Mouse (Mus musculus) limb, embryonic 14.5 days (tissue): ENCODE measurements around the gene Gm20388. TPM values are rescaled to one million over a fixed set of nuclear protein-coding genes. Genes with fewer than 3 reads are reported as not detected.

Source experiments
- ATAC-seq: fragments of 200-750 bp; cut with Nextera tagmentation; 2 replicates; pipeline ENCODE4 v1.8.0; 2017; ENCODE audit warnings: low read depth, moderate number of reproducible peaks, moderate TSS enrichment; ENCODE audit not compliant: low FRiP score
- DNase-seq: peaks from one replicate; pipeline ENCODE4 v3.0.0-alpha.2; 2015; ENCODE audit warnings: low spot score
- H3K27ac ChIP-seq: fragments of 300-500 bp; sonication (generic); replicated peaks from 2 replicates; pipeline ENCODE4 v1.5.1; 2014; ENCODE audit warnings: low read depth, mild to moderate bottlenecking, low read length, moderate library complexity, mixed read lengths
- H3K27me3 ChIP-seq: fragments of 300-500 bp; sonication (generic); 2 replicates; pipeline ENCODE4 v1.6.1; 2014; ENCODE audit warnings: low read length, mixed read lengths; ENCODE audit not compliant: control insufficient read depth, insufficient read depth
- H3K36me3 ChIP-seq: fragments of 300-500 bp; sonication (generic); 2 replicates; pipeline ENCODE4 v1.6.1; 2014; ENCODE audit warnings: mild to moderate bottlenecking, low read length, moderate library complexity, mixed read lengths; ENCODE audit not compliant: control insufficient read depth, insufficient read depth
- H3K4me1 ChIP-seq: fragments of 300-500 bp; sonication (generic); 2 replicates; pipeline ENCODE4 v1.6.1; 2014; ENCODE audit warnings: antibody characterized with exemption, low read length, mixed read lengths; ENCODE audit not compliant: control insufficient read depth, insufficient read depth
- H3K4me2 ChIP-seq: fragments of 300-500 bp; sonication (generic); replicated peaks from 2 replicates; pipeline ENCODE4 v1.6.1; 2014; ENCODE audit warnings: low read depth, mild to moderate bottlenecking, low read length, moderate library complexity; ENCODE audit not compliant: severe bottlenecking
- H3K4me3 ChIP-seq: fragments of 300-500 bp; sonication (generic); replicated peaks from 2 replicates; pipeline ENCODE4 v1.5.1; 2014; ENCODE audit warnings: low read length
- H3K9ac ChIP-seq: fragments of 300-500 bp; sonication (generic); 2 replicates; pipeline ENCODE4 v1.6.1; 2014; ENCODE audit warnings: mild to moderate bottlenecking, low read depth, low read length, moderate library complexity; ENCODE audit not compliant: severe bottlenecking
- H3K9me3 ChIP-seq: fragments of 300-500 bp; sonication (generic); 2 replicates; pipeline ENCODE4 v1.6.1; 2016; ENCODE audit warnings: low read length; ENCODE audit not compliant: control insufficient read depth
- POLR2A ChIP-seq: fragments of 200-500 bp; IDR thresholded peaks from 2 replicates; pipeline ENCODE4 v1.8.0; 2012; ENCODE audit warnings: inconsistent platforms, mild to moderate bottlenecking, moderate library complexity, borderline replicate concordance; ENCODE audit not compliant: insufficient read depth, insufficient read length; ENCODE audit errors: extremely low read depth
- WGBS: fragments of 180-500 bp; shearing (Covaris S2); extraction: QIAGEN DNeasy Blood & Tissue Kit; methylation state at CpG from one replicate; pipeline ENCODE4 v1.1.7; 2014; 5-methylcytosine and 5-hydroxymethylcytosine counted together
- polyA plus RNA-seq, 2 experiments: library from polyadenylated mRNA; depleted of rRNA in 1 of 2; stranded (reverse) in 1 of 2; unstranded in 1 of 2; fragments of >200 nt; fragmentation: Nextera tagmentation in 1 of 2; extraction: Ambion mirVana in 1 of 2; gene quantifications; 2 replicates each; pipeline versions ENCODE4 v1.2.1 to v1.2.3; 2012 to 2014

The Gm20388 gene
- polyA plus RNA-seq, 2 experiments, result 1.9 to 49.9 TPM

DNA sequence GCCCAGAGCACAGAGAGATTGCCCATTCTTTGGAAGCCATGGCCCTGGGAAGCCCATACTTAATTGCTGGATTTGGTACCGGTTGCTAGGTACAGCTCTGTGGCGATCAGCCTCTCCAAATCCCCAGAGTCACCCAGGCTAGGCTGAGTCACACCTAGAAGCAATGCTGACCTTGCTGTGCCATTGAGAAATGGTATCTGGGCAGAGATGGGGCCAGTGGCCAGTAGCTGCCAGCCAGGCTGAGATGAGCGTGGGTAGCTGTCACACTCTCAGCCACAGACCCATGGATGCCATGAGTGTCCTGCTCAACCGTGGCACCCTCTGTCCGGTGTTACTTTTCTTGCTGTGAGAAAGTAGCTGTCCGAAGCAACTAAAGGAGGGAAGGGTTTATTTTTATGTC is 2127.4 kb downstream of the Gm20388 start:
- Histone ChIP-seq H3K36me3 (no peaks in the 10 kb centered on the region), H3K9me3 (no peaks in the 10 kb centered on the region), H3K27me3 (no peaks in the 10 kb centered on the region), H3K27ac (no peak overlapping the region), H3K4me1 (peaks cover 19% of the 10 kb centered on the region), H3K4me2 (no peak overlapping the region), H3K4me3 (no peak overlapping the region), H3K9ac (no peak overlapping the region)
- TF ChIP-seq POLR2A, result no peak
- WGBS, result 91% methylated on average over 6 of the region's 6 CpGs
- DNase-seq (no peak), ATAC-seq (no peak)

GRCm38 (mm10) chr8:122039452-122039851 is 2128.8 kb downstream of the Gm20388 start:
- peaks cover 31% of the 10 kb centered on the region for H3K4me1 ChIP-seq
- no peak overlapping the region for H3K9ac ChIP-seq
- H3K9me3 ChIP-seq, result no peaks in the 10 kb centered on the region
- ATAC-seq (no peak), DNase-seq (no peak)
- no peaks in the 10 kb centered on the region for H3K36me3 ChIP-seq
- H3K4me2 ChIP-seq, result no peak overlapping the region
- no peak overlapping the region for H3K4me3 ChIP-seq
- WGBS, result 76% methylated on average over 4 of the region's 4 CpGs
- H3K27me3 ChIP-seq, result no peaks in the 10 kb centered on the region
- no peak overlapping the region for H3K27ac ChIP-seq
- TF ChIP-seq POLR2A, result no peak

DNA sequence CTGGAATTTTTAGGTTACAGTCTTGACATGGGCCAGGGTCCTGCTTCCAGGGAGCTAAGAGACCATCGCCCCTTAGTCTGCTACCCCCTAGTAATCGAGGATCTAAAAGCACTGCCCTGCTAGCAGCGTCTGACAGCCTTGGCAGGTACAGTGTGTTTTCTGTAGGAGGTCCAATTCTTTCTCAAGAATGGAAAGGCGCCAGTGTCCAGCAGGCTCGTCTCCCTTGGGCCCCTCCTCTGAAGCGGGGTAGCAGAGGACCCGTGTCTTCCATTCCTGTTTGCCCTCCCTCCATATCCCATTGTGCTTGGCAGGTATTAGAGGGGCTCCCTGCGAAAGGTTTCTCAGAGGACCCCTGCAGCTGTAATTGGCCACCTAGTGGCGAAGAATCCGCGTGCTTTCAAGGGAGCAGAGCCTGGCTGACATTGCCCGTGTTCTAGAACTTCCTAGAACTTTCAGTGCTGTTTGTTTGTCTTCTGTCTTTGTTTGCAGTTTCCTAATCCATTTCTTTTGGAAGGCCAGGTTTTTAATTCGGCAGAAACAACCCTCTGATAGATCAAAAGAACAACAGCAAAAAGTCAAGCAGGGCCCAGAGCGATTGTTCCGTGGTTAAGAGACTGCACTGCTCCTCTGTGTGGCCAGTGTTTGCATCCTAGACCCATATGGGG is 2136.7 kb downstream of the Gm20388 start:
- Histone ChIP-seq H3K4me3 (no peak overlapping the region), H3K27ac (no peak overlapping the region), H3K9me3 (no peaks in the 10 kb centered on the region), H3K27me3 (no peaks in the 10 kb centered on the region), H3K4me2 (no peak overlapping the region), H3K4me1 (peaks cover 36% of the 10 kb centered on the region), H3K36me3 (no peaks in the 10 kb centered on the region), H3K9ac (no peak overlapping the region)
- TF ChIP-seq POLR2A, result no peak
- ATAC-seq (no peak), DNase-seq (no peak)
- WGBS, result 65% methylated on average over 15 of the region's 15 CpGs

GRCm38 (mm10) chr8:122049266-122049665 is 2138.6 kb downstream of the Gm20388 start:
- Histone ChIP-seq H3K27ac (no peak overlapping the region), H3K27me3 (no peaks in the 10 kb centered on the region), H3K4me1 (peaks cover 24% of the 10 kb centered on the region), H3K4me2 (no peak overlapping the region), H3K4me3 (no peak overlapping the region), H3K36me3 (no peaks in the 10 kb centered on the region), H3K9ac (no peak overlapping the region), H3K9me3 (no peaks in the 10 kb centered on the region)
- no peak for TF ChIP-seq POLR2A
- 85% methylated on average over 4 of the region's 4 CpGs for WGBS
- no peak for ATAC-seq
- DNase-seq, result no peak

DNA sequence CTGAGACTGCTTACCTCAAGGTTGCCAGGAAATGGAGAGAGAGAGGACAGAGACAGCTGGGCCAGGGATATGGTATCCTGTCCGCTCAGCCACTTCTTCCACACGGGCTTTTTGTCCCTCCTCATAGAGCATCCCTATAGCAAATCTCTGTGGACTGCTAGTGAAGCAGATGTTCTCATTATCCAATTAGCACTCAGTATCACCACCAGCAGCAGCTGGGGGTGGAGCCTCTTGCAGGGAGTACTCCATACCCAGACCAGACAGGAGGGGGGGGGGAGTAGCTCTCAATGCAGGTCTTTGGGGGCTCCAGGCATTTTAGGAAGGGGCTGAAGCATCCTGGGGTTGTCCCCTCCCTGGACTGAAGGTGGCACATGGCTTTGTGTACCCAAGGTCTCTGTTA is 2139.3 kb downstream of the Gm20388 start:
- 69% methylated on average over 2 of the region's 2 CpGs for WGBS

More for the DNA sequence above, 2139.3 kb downstream of the Gm20388 start:
- no peak overlapping the region for H3K9ac ChIP-seq
- no peaks in the 10 kb centered on the region for H3K27me3 ChIP-seq
- no peaks in the 10 kb centered on the region for H3K9me3 ChIP-seq
- no peak for DNase-seq
- H3K4me2 ChIP-seq, result no peak overlapping the region
- H3K4me1 ChIP-seq, result peaks cover 24% of the 10 kb centered on the region
- TF ChIP-seq POLR2A, result no peak
- no peak overlapping the region for H3K4me3 ChIP-seq
- H3K27ac ChIP-seq, result no peak overlapping the region
- ATAC-seq, result no peak
- no peaks in the 10 kb centered on the region for H3K36me3 ChIP-seq
